Mouse (Mus musculus) heart, adult 11 months (tissue): ENCODE results near the gene Cd36.

ENCODE experiments used
- DNase-seq: peaks from one replicate; pipeline ENCODE4 v3.0.0; 2022

Gene Cd36

GRCm38 (mm10) chr5:17770328-17770727, 118.3 kb downstream of the Cd36 start:
- no peak for DNase-seq

DNA sequence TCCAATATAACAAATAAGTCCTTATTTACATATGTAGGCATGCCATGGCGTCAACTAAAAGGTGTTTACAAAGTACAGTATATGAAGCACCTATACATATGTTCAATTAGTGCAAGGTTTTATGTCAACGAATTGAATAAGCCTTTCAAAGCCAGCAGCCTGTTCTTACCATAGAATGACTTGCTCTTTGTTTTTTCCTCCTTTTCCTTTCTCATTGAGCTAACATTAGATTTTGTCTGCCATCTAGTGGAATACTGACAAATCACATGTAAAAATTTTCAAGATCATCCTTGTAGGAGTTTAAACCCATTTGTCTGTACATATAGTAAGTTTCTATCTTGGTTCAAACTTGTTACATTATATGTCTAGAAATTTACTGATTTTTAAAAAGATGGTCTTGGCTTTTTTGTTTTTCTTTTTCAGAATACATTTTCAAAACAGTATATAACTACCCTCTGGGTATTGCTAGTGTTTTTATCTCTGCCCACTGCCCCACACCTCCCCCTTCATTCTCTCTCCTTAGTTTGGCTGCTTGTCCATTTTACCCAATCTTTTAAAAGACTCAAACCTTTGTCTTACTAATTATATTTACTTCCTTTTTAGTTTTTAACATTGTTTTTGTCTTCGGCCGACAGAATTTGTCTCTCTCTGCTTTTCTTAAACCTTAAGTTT, 122.5 kb downstream of the Cd36 start:
- no peak for DNase-seq

DNA sequence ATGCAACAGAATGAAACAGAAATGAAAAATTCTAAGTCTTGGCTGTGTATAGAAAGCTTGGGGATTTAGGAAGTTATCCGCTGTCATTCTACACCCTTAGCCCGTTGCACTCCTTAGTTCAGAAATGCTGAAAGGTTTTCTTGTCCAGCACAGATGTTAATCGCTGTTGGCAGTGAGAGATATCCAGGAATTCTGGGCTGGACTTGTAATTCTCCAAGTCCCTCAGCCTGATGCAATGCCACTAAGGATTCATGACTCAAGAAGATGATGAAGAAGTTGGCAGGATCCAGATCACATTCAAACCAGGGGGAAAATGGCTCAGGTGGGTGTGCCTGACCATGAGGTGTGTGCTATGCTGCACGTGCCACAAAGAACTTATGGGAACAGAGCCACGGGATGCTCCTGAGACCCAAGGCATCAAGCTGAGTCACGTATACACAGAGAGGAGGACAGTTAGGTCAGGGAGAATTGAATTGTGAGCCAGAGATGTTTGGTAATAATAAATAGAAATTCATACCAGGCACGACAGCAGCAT, 135.1 kb downstream of the Cd36 start:
- DNase-seq = no peak

GRCm38 (mm10) chr5:17748293-17748692, 140.3 kb downstream of the Cd36 start:
- no peak for DNase-seq

GRCm38 (mm10) chr5:17747143-17747542, 141.5 kb downstream of the Cd36 start:
- DNase-seq = no peak

DNA sequence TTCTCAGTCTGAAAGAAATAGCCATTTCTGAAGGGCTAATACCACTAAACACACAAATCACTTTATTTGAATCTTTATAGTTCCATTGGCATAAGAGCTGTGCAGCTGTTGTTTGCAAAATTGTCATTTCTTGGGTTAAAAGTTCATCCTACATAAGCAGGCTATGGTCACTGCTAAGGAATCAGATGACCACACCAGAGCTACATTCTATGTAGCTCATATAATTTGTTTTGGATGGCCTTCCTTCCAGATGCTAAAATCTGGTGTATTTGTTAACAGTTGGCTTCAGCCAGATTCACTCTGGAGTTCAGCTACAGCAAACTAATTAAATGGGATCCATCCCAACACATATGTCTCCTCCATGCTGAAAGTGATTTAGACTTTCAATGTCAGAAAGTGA, 142.1 kb downstream of the Cd36 start:
- DNase-seq = no peak

DNA sequence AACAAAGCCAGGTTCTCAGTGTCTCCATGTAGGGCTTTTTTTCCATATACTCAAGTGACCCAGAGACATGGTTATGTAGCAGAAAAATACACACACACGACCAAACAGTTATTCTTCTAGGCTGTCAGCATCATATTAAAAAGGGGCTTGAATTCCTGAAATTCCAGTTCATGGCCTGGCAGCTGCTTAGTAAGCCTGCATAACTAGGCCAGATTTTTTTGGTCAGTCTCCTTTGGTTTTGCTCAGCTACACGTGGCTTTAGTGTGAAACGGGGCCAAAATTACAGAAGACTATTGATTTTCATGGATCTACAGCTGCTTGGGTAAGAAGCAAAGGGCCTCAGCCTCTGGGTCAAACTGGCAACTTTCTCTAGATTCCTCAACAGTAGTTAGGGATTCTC, 148.8 kb downstream of the Cd36 start:
- no peak for DNase-seq
